ENCODE assay signal across 22 mouse cellular contexts in the genomic region with DNA sequence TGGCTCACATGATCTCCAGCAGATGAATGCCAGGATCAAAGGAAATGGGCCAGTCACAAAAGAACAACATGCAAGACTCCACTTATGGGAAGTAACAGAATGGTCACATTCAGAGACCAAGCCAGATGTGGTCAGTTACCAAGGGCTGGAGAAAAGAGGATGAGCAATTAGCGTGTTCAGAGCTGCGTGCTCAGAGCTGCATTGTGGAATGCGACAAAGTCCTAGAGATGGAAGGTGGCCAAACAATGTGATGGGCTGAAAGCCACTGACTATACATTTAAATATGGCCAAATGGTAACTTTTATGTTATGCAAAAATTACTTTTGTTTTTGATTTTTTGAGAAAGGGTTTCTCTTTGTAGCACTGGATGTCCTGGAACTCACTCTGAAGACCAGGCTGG.
A peak's percentile ranks its signal among the peaks of the same experiment; 100 is the strongest.
DNase-seq lines count a peak whose midpoint lies in the region; ATAC-seq and TF ChIP-seq lines count a peak whose summit lies in the region.
"Had no signal": no experiment of that assay in that cellular context is flagged by ENCODE, and none has a peak within 500 bp of the region (broad histone marks: within the 10 kb centered on the region; RNA-seq: fewer than 3 reads in every experiment).

No protein-coding gene starts in this region.

- H3K4me1 ChIP-seq in kidney, postnatal 0 days (replicated peaks; ENCODE audit: insufficient read depth, low read length): no peaks in the 10 kb centered on the region
- H3K4me1 ChIP-seq in kidney, embryonic 15.5 days: peaks cover 8% of the 10 kb centered on the region
- no peaks in the 10 kb centered on the region for H3K4me1 ChIP-seq in lung, embryonic 14.5 days (ENCODE audit: insufficient read depth)
- H3K4me1 ChIP-seq in lung, embryonic 16.5 days (replicated peaks; ENCODE audit: control insufficient read depth, insufficient read depth, low read length): peaks cover 11% of the 10 kb centered on the region; the same call in 1 of the 2 replicates

- TF ChIP-seq CTCF in gastrocnemius, adult 2 months (IDR thresholded peaks at IDR 0.05): no peak
- TF ChIP-seq CTCF in kidney, postnatal 0 days (IDR thresholded peaks at IDR 0.05; ENCODE audit: low read depth): no peak
- no peak for TF ChIP-seq CTCF in lung, embryonic 14.5 days (IDR thresholded peaks at IDR 0.05; ENCODE audit: low read depth)

- no peak overlapping the region for H3K27ac ChIP-seq in gastrocnemius, adult 2 months
- no peak overlapping the region for H3K27ac ChIP-seq in kidney, postnatal 0 days
- H3K27ac ChIP-seq in kidney, embryonic 15.5 days: no peak overlapping the region
- H3K27ac ChIP-seq in lung, embryonic 14.5 days (ENCODE audit: low read depth): no peak overlapping the region
- no peak overlapping the region for H3K27ac ChIP-seq in lung, embryonic 16.5 days (ENCODE audit: low read length)

- 75% methylated on average over 3 of the region's 3 CpGs for WGBS in kidney, postnatal 0 days
- 85% methylated on average over 3 of the region's 3 CpGs for WGBS in kidney, embryonic 15.5 days
- 63% methylated on average over 3 of the region's 3 CpGs for WGBS in lung, embryonic 14.5 days
- WGBS in lung, embryonic 16.5 days: 53% methylated on average over 3 of the region's 3 CpGs

- H3K27me3 ChIP-seq in kidney, postnatal 0 days (ENCODE audit: insufficient read depth, low read length): no peaks in the 10 kb centered on the region
- no peaks in the 10 kb centered on the region for H3K27me3 ChIP-seq in kidney, embryonic 15.5 days
- H3K27me3 ChIP-seq in lung, embryonic 14.5 days (ENCODE audit: insufficient read depth, low read length): no peaks in the 10 kb centered on the region
- H3K27me3 ChIP-seq in lung, embryonic 16.5 days (ENCODE audit: control insufficient read depth, insufficient read depth, low read depth, low read length): no peaks in the 10 kb centered on the region
- H3K27me3 ChIP-seq: CH12.LX, Patski had no signal

- H3K9ac ChIP-seq in kidney, postnatal 0 days (ENCODE audit: low read depth, low read length): no peak overlapping the region
- H3K9ac ChIP-seq in kidney, embryonic 15.5 days: no peak overlapping the region
- H3K9ac ChIP-seq in lung, embryonic 14.5 days: no peak overlapping the region
- no peak overlapping the region for H3K9ac ChIP-seq in lung, embryonic 16.5 days (ENCODE audit: low read length)

- H3K9me3 ChIP-seq in kidney, postnatal 0 days (replicated peaks; ENCODE audit: low read length): no peaks in the 10 kb centered on the region
- no peaks in the 10 kb centered on the region for H3K9me3 ChIP-seq in kidney, embryonic 15.5 days (replicated peaks)
- no peaks in the 10 kb centered on the region for H3K9me3 ChIP-seq in lung, embryonic 14.5 days (ENCODE audit: low read depth, low read length)
- no peaks in the 10 kb centered on the region for H3K9me3 ChIP-seq in lung, embryonic 16.5 days (ENCODE audit: control insufficient read depth, low read length)
- H3K9me3 ChIP-seq: G1E had no signal

- no peak for ATAC-seq in kidney, postnatal 0 days (replicated peaks; ENCODE audit: low FRiP score, low read depth)
- ATAC-seq in kidney, embryonic 15.5 days (replicated peaks; ENCODE audit: low FRiP score): no peak
- no peak for ATAC-seq in lung, embryonic 14.5 days (ENCODE audit: insufficient read depth)
- ATAC-seq in lung, embryonic 16.5 days (ENCODE audit: low read depth): peak; percentile 65; the same call in 1 of the 2 replicates
- ATAC-seq: activated CD4-positive, CD25-positive, alpha-beta regulatory T cell, adult 4 months; CD4-positive, CD25-positive, alpha-beta regulatory T cell, adult 4 months; Patski had no signal

- no peak overlapping the region for H3K4me2 ChIP-seq in kidney, postnatal 0 days (ENCODE audit: low read length)
- H3K4me2 ChIP-seq in kidney, embryonic 15.5 days: no peak overlapping the region
- no peak overlapping the region for H3K4me2 ChIP-seq in lung, embryonic 14.5 days
- H3K4me2 ChIP-seq in lung, embryonic 16.5 days (ENCODE audit: low read depth, low read length): no peak overlapping the region

- H3K36me3 ChIP-seq in kidney, postnatal 0 days (ENCODE audit: insufficient read depth, low read length): no peaks in the 10 kb centered on the region
- no peaks in the 10 kb centered on the region for H3K36me3 ChIP-seq in kidney, embryonic 15.5 days
- H3K36me3 ChIP-seq in lung, embryonic 14.5 days (ENCODE audit: insufficient read depth): no peaks in the 10 kb centered on the region
- H3K36me3 ChIP-seq in lung, embryonic 16.5 days (ENCODE audit: control insufficient read depth, insufficient read depth, low read length): no peaks in the 10 kb centered on the region
- H3K36me3 ChIP-seq: G1E had no signal

- H3K4me3 ChIP-seq in gastrocnemius, adult 2 months: peak overlapping the region; percentile 43; the same call in 1 of the 2 replicates
- no peak overlapping the region for H3K4me3 ChIP-seq in kidney, postnatal 0 days (replicated peaks; ENCODE audit: low read depth, low read length)
- no peak overlapping the region for H3K4me3 ChIP-seq in kidney, embryonic 15.5 days (replicated peaks)
- H3K4me3 ChIP-seq in lung, embryonic 14.5 days (ENCODE audit: low read depth, low read length): no peak overlapping the region
- no peak overlapping the region for H3K4me3 ChIP-seq in lung, embryonic 16.5 days (ENCODE audit: low read length)

- no peak for DNase-seq in gastrocnemius, adult 2 months
- DNase-seq in gastrocnemius, adult 8-10 months (ENCODE audit: low spot score in 2 of 2): no peak
- peak; percentile 31 for DNase-seq in kidney, postnatal 0 days (ENCODE audit: low spot score)
- peak; percentile 67 for DNase-seq in lung, embryonic 14.5 days
- no peak for DNase-seq in lung, postnatal 25 days (ENCODE audit: low spot score)
- DNase-seq in lung, postnatal 4 days: no peak
- DNase-seq: adrenal gland, adult 2 months; adrenal gland, adult 8-10 months; adrenal gland, postnatal 10 days; adrenal gland, postnatal 14 days; adrenal gland, postnatal 25 days; adrenal gland, postnatal 36 days; B cell, adult 2 months; cerebellum, adult 11 months; cerebellum, adult 11-12 months had no signal

- intact Hi-C loops in gastrocnemius, adult 2 months (cut with DNase I): no loop called here

Comparison
In these comparisons a context has a peak if more than half of its experiments do, and no peak if none do; other contexts are left out.
1. DNase-seq: peak in kidney, postnatal 0 days (single experiment) and lung, embryonic 14.5 days (single experiment); none in gastrocnemius, adult 2 months (single experiment), gastrocnemius, adult 8-10 months (0 of 2), lung, postnatal 25 days (single experiment) and lung, postnatal 4 days (0 of 2).